Mouse (Mus musculus): ENCODE measurements around the gene Xpo6.

The Xpo6 gene

GRCm38 (mm10) chr7:126172001-126172400 is 28.3 kb downstream of the Xpo6 start:
- TF ChIP-seq GATA4 (IDR thresholded peaks at IDR 0.05; ENCODE audit: insufficient replicate concordance, low read length) = no peak

GRCm38 (mm10) chr7:126168584-126168983 is 31.7 kb downstream of the Xpo6 start:
- TF ChIP-seq GATA4 (IDR thresholded peaks at IDR 0.05; ENCODE audit: insufficient replicate concordance, low read length) = no peak

- TF ChIP-seq GATA4 (IDR thresholded peaks at IDR 0.05; ENCODE audit: insufficient replicate concordance, low read length) = no peak
Observed at GRCm38 (mm10) chr7:126167426-126167825, 32.9 kb downstream of the Xpo6 start.

GRCm38 (mm10) chr7:126166571-126166970 is 33.7 kb downstream of the Xpo6 start:
- no peak for TF ChIP-seq GATA4 (IDR thresholded peaks at IDR 0.05; ENCODE audit: insufficient replicate concordance, low read length)

GRCm38 (mm10) chr7:126158238-126158637 is 42.1 kb downstream of the Xpo6 start:
- no peak for TF ChIP-seq GATA4 (IDR thresholded peaks at IDR 0.05; ENCODE audit: insufficient replicate concordance, low read length)

- TF ChIP-seq GATA4 (IDR thresholded peaks at IDR 0.05; ENCODE audit: insufficient replicate concordance, low read length) = no peak
Observed at GRCm38 (mm10) chr7:126155746-126156145, 44.6 kb downstream of the Xpo6 start.

- no peak for TF ChIP-seq GATA4 (IDR thresholded peaks at IDR 0.05; ENCODE audit: insufficient replicate concordance, low read length)
Observed at GRCm38 (mm10) chr7:126154731-126155130, 45.6 kb downstream of the Xpo6 start.

- TF ChIP-seq GATA4 (IDR thresholded peaks at IDR 0.05; ENCODE audit: insufficient replicate concordance, low read length) = no peak
Observed at GRCm38 (mm10) chr7:126152324-126152723, 48.0 kb downstream of the Xpo6 start.

- TF ChIP-seq GATA4 (IDR thresholded peaks at IDR 0.05; ENCODE audit: insufficient replicate concordance, low read length) = no peak
Observed at GRCm38 (mm10) chr7:126146156-126146555, 54.1 kb downstream of the Xpo6 start.

GRCm38 (mm10) chr7:126144364-126144763 is 55.9 kb downstream of the Xpo6 start:
- no peak for TF ChIP-seq GATA4 (IDR thresholded peaks at IDR 0.05; ENCODE audit: insufficient replicate concordance, low read length)

GRCm38 (mm10) chr7:126137850-126138249 is 62.5 kb downstream of the Xpo6 start:
- TF ChIP-seq GATA4 (IDR thresholded peaks at IDR 0.05; ENCODE audit: insufficient replicate concordance, low read length) = no peak

GRCm38 (mm10) chr7:126135391-126135790 is 64.9 kb downstream of the Xpo6 start:
- TF ChIP-seq GATA4 (IDR thresholded peaks at IDR 0.05; ENCODE audit: insufficient replicate concordance, low read length) = no peak

GRCm38 (mm10) chr7:126134634-126135321 is 65.5 kb downstream of the Xpo6 start:
- TF ChIP-seq GATA4 (IDR thresholded peaks at IDR 0.05; ENCODE audit: insufficient replicate concordance, low read length) = no peak

- TF ChIP-seq GATA4 (IDR thresholded peaks at IDR 0.05; ENCODE audit: insufficient replicate concordance, low read length) = no peak
Observed at GRCm38 (mm10) chr7:126127673-126128072, 72.6 kb downstream of the Xpo6 start.

GRCm38 (mm10) chr7:126126502-126126901 is 73.8 kb downstream of the Xpo6 start:
- no peak for TF ChIP-seq GATA4 (IDR thresholded peaks at IDR 0.05; ENCODE audit: insufficient replicate concordance, low read length)

GRCm38 (mm10) chr7:126121533-126121932 is 78.8 kb downstream of the Xpo6 start:
- no peak for TF ChIP-seq GATA4 (IDR thresholded peaks at IDR 0.05; ENCODE audit: insufficient replicate concordance, low read length)

GRCm38 (mm10) chr7:126119819-126120218 is 80.5 kb downstream of the Xpo6 start:
- TF ChIP-seq GATA4 (IDR thresholded peaks at IDR 0.05; ENCODE audit: insufficient replicate concordance, low read length) = no peak
